Mouse (Mus musculus): Measurements from ENCODE around the gene Stmn1. TPM values are rescaled to one million over a fixed set of nuclear protein-coding genes. Genes with fewer than 3 reads are reported as not detected.
A peak's percentile ranks its signal among the peaks of the same experiment; 100 is the strongest.

Gene Stmn1
- polyA plus RNA-seq, 1 experiment from 2014 or later = 4,454 TPM

DNA sequence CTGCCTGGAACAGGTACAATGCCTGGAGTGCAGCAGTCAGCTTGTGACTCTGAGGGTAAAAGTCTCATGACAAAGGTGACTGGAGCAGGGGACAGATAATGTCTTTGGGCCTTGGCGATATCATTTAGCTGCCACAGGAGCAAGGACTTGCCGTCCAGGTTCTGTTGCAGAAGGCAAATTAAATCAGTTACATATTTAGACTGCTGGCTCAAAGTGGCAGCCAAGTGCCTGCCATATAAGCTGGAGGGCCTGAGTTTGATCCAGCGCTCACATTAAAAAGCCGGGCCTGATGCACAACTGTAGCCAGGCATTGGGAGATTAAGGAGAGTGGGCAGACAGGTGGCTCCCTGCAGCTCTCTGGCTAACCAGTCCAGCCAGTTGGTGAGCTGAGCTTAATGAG lies 11.7 kb downstream of the Stmn1 start:
- Histone ChIP-seq H3K27me3 (ENCODE audit: control insufficient read depth, insufficient read depth, low read length) (no peaks in the 10 kb centered on the region), H3K4me1 (ENCODE audit: control insufficient read depth, insufficient read depth, low read length) (peaks cover 6% of the 10 kb centered on the region; the same call in 1 of the 2 replicates), H3K9ac (ENCODE audit: low read length) (no peak overlapping the region), H3K9me3 (ENCODE audit: control insufficient read depth, low read length) (no peaks in the 10 kb centered on the region), H3K4me2 (no peak overlapping the region), H3K4me3 (ENCODE audit: low read depth, low read length) (no peak overlapping the region), H3K27ac (ENCODE audit: low read depth, low read length) (no peak overlapping the region), H3K36me3 (ENCODE audit: control insufficient read depth, insufficient read depth, low read length) (peaks cover 6% of the 10 kb centered on the region; the same call in 1 of the 2 replicates)
- DNase-seq (ENCODE audit: low spot score, missing footprints) (no peak), ATAC-seq (ENCODE audit: low FRiP score) (no peak)
- 96% methylated on average over 4 of the region's 4 CpGs for whole genome bisulfite sequencing

DNA sequence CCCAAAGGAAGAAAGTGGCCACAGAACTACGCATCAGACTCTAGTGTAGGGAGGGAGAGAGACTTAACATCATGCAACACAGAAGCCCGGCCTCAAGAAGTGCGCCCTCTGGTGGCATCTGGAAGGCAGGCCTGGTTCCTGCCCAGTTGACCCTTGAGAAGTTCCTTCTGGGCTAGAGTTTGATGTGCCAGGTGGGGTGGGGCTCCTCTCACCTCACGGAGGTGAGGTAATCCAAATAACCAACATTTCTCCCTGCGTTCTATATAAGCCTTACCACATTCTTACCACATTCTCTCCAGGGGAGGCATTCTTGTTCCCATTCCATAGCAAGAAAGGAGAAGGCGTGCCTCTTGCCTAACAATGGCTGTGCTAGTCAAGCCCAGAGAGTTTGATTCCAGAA lies 12.7 kb downstream of the Stmn1 start:
- Histone ChIP-seq H3K9me3 (ENCODE audit: control insufficient read depth, low read length) (no peaks in the 10 kb centered on the region), H3K4me3 (ENCODE audit: low read depth, low read length) (no peak overlapping the region)
- 0 out of 2 replicates have a peak, but pooled peaks have one; percentile 25 for ATAC-seq (ENCODE audit: low FRiP score)

DNA sequence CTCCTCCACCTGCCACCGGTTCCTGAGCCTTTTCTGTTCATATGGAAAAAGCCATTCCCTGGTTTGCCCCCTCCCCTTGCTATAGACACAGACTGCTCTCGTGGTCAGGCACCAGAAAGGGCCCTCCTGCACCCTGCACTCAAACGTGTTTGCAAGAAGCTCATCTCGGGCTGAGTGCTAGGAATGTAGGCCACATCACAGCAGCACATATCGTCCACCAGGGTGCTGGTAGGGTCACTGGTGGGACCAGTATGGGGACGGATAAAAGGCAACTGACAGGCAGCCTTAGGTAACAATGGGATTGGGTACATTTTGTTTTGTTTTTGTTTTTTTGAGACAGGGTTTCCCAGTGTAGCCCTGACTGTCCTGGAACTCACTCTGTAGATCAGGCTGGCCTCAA lies 13.2 kb downstream of the Stmn1 start:
- no peaks in the 10 kb centered on the region for H3K36me3 ChIP-seq (ENCODE audit: control insufficient read depth, insufficient read depth, low read length)
- H3K4me2 ChIP-seq = no peak overlapping the region
- no peak overlapping the region for H3K4me3 ChIP-seq (ENCODE audit: low read depth, low read length)
- DNase-seq (ENCODE audit: low spot score, missing footprints) (no peak), ATAC-seq (ENCODE audit: low FRiP score) (no peak)
- H3K27me3 ChIP-seq (ENCODE audit: control insufficient read depth, insufficient read depth, low read length) = no peaks in the 10 kb centered on the region
- 55% methylated on average over 6 of the region's 6 CpGs for WGBS
- H3K9ac ChIP-seq (ENCODE audit: low read length) = no peak overlapping the region
- no peak overlapping the region for H3K27ac ChIP-seq (ENCODE audit: low read depth, low read length)
- no peaks in the 10 kb centered on the region for H3K9me3 ChIP-seq (ENCODE audit: control insufficient read depth, low read length)
- peaks cover 6% of the 10 kb centered on the region; the same call in 1 of the 2 replicates for H3K4me1 ChIP-seq (ENCODE audit: control insufficient read depth, insufficient read depth, low read length)

More for the DNA sequence above, 12.7 kb downstream of the Stmn1 start:
- Histone ChIP-seq H3K9ac (ENCODE audit: low read length) (no peak overlapping the region), H3K4me1 (ENCODE audit: control insufficient read depth, insufficient read depth, low read length) (peaks cover 6% of the 10 kb centered on the region; the same call in 1 of the 2 replicates), H3K36me3 (ENCODE audit: control insufficient read depth, insufficient read depth, low read length) (peaks cover 2% of the 10 kb centered on the region; the same call in 1 of the 2 replicates), H3K4me2 (no peak overlapping the region), H3K27ac (ENCODE audit: low read depth, low read length) (no peak overlapping the region), H3K27me3 (ENCODE audit: control insufficient read depth, insufficient read depth, low read length) (no peaks in the 10 kb centered on the region)
- DNase-seq (ENCODE audit: low spot score, missing footprints) = peak; percentile 96
- 22% methylated on average over 6 of the region's 6 CpGs for WGBS

DNA sequence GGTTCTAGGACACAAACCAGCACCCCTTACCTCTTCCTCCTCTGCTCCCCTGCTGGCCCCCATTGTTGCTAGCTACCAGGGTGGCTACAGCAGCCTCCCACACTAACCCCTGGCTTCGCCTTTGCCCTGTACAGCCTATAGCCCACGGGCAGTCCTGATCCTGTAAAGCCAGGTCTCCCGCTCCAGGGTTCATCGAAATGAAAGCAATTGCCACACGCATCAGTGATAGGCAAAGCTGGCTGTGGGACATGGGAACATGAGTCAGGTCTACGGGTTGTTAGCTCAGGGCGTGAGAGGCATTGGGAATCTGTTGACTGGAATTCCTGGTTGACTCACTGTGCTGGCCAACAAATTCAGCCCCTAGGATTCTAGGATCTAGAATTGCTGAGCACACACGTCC lies 14.3 kb downstream of the Stmn1 start:
- WGBS = 79% methylated on average over 8 of the region's 8 CpGs

DNA sequence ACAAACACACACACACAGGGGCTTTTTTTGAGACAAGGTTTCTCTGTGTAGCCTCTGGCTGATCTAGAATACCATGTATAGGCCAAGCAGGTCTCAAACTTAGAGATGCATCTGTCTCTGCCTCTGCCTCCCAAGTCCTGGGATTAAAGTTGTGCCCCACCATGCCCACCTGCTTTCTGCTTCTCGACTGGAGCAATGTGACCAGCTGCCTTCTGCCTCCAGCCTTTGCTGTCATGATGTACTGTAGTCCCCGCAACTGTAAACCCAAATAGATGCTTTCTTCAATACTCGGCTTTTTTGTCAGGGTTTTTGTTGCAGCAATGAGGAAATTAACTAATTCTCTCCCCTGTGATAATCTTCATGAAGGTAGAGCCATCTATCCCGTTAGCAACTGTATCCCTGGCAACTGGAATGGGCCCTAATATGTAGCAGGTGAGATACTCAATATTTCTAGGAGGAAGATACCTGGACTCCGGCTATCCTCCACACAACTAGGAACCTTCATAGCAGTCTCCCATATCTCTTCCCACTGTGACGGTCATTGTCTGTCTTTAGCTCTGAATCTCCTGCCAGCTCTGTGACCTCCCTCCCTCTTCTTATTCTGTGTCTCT lies 15.1 kb downstream of the Stmn1 start:
- Histone ChIP-seq H3K27ac (ENCODE audit: low read depth, low read length) (no peak overlapping the region), H3K9ac (ENCODE audit: low read length) (no peak overlapping the region), H3K4me2 (no peak overlapping the region), H3K27me3 (ENCODE audit: control insufficient read depth, insufficient read depth, low read length) (no peaks in the 10 kb centered on the region), H3K9me3 (ENCODE audit: control insufficient read depth, low read length) (no peaks in the 10 kb centered on the region), H3K4me3 (ENCODE audit: low read depth, low read length) (no peak overlapping the region), H3K4me1 (ENCODE audit: control insufficient read depth, insufficient read depth, low read length) (peaks cover 6% of the 10 kb centered on the region; the same call in 1 of the 2 replicates), H3K36me3 (ENCODE audit: control insufficient read depth, insufficient read depth, low read length) (no peaks in the 10 kb centered on the region)
- ATAC-seq (ENCODE audit: low FRiP score) = no peak
- 74% methylated on average over 6 of the region's 6 CpGs for WGBS
- DNase-seq (ENCODE audit: low spot score, missing footprints) = no peak

More for the DNA sequence above, 14.3 kb downstream of the Stmn1 start:
- Histone ChIP-seq H3K27me3 (ENCODE audit: control insufficient read depth, insufficient read depth, low read length) (no peaks in the 10 kb centered on the region), H3K4me3 (ENCODE audit: low read depth, low read length) (no peak overlapping the region), H3K4me1 (ENCODE audit: control insufficient read depth, insufficient read depth, low read length) (peaks cover 6% of the 10 kb centered on the region; the same call in 1 of the 2 replicates), H3K27ac (ENCODE audit: low read depth, low read length) (no peak overlapping the region), H3K9me3 (ENCODE audit: control insufficient read depth, low read length) (no peaks in the 10 kb centered on the region), H3K36me3 (ENCODE audit: control insufficient read depth, insufficient read depth, low read length) (no peaks in the 10 kb centered on the region), H3K9ac (ENCODE audit: low read length) (no peak overlapping the region), H3K4me2 (no peak overlapping the region)
- DNase-seq (ENCODE audit: low spot score, missing footprints) (no peak), ATAC-seq (ENCODE audit: low FRiP score) (no peak)

DNA sequence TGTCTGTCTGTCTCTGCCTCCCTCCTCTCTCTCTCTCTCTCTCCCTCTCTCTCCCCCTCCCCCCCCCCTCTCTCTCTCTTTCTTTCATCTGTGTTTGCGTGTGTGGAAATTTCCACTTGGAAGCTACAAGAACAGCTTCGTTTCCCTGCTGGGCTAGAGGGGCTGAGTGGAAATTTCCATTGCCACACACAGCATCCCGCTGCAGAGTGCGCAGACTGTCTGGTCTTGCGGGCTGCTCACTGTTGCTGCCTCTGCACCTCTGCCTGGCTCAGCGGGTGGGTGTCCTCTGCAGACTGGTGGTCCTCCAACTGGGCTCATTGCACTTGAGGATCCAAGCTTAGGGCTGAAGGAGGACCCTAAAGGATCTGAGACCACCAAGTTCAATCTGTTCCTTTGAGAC lies 15.6 kb downstream of the Stmn1 start:
- DNase-seq (ENCODE audit: low spot score, missing footprints) = no peak
- H3K27me3 ChIP-seq (ENCODE audit: control insufficient read depth, insufficient read depth, low read length) = no peaks in the 10 kb centered on the region
- no peak overlapping the region for H3K4me2 ChIP-seq
- no peak overlapping the region for H3K9ac ChIP-seq (ENCODE audit: low read length)
- 57% methylated on average over 6 of the region's 6 CpGs for WGBS
- H3K27ac ChIP-seq (ENCODE audit: low read depth, low read length) = no peak overlapping the region
- 0 out of 2 replicates have a peak, but pooled peaks cover 2% of the 10 kb centered on the region for H3K4me1 ChIP-seq (ENCODE audit: control insufficient read depth, insufficient read depth, low read length)
- no peak overlapping the region for H3K4me3 ChIP-seq (ENCODE audit: low read depth, low read length)
- no peaks in the 10 kb centered on the region for H3K36me3 ChIP-seq (ENCODE audit: control insufficient read depth, insufficient read depth, low read length)
- no peak for ATAC-seq (ENCODE audit: low FRiP score)
- H3K9me3 ChIP-seq (ENCODE audit: control insufficient read depth, low read length) = no peaks in the 10 kb centered on the region

DNA sequence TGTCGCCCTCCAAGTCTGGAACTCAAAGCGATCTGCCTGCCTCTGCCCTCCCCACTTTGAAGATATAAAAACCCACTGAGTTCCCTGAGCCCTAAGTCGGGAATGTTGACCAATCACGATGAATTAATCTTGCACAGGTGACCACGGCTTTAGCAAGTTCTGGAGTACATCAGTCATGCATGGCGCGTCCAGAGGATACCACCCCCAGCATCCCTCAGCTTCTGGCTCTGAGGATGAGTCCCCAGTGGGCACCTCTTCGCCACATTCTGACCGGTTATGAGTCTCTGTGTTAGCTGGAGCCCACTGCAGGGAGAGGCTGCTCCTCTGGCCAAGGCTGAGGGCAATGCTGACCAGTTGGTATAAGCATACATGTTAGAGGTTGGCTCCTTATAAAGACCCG lies 16.1 kb downstream of the Stmn1 start:
- no peak overlapping the region for H3K9ac ChIP-seq (ENCODE audit: low read length)
- DNase-seq (ENCODE audit: low spot score, missing footprints) (no peak), ATAC-seq (ENCODE audit: low FRiP score) (no peak)
- no peak overlapping the region for H3K4me2 ChIP-seq
- 82% methylated on average over 10 of the region's 10 CpGs for WGBS
- no peak overlapping the region for H3K4me3 ChIP-seq (ENCODE audit: low read depth, low read length)
- no peaks in the 10 kb centered on the region for H3K36me3 ChIP-seq (ENCODE audit: control insufficient read depth, insufficient read depth, low read length)
- no peak overlapping the region for H3K27ac ChIP-seq (ENCODE audit: low read depth, low read length)
- no peaks in the 10 kb centered on the region for H3K27me3 ChIP-seq (ENCODE audit: control insufficient read depth, insufficient read depth, low read length)
- no peaks in the 10 kb centered on the region for H3K4me1 ChIP-seq (ENCODE audit: control insufficient read depth, insufficient read depth, low read length)
- no peaks in the 10 kb centered on the region for H3K9me3 ChIP-seq (ENCODE audit: control insufficient read depth, low read length)

DNA sequence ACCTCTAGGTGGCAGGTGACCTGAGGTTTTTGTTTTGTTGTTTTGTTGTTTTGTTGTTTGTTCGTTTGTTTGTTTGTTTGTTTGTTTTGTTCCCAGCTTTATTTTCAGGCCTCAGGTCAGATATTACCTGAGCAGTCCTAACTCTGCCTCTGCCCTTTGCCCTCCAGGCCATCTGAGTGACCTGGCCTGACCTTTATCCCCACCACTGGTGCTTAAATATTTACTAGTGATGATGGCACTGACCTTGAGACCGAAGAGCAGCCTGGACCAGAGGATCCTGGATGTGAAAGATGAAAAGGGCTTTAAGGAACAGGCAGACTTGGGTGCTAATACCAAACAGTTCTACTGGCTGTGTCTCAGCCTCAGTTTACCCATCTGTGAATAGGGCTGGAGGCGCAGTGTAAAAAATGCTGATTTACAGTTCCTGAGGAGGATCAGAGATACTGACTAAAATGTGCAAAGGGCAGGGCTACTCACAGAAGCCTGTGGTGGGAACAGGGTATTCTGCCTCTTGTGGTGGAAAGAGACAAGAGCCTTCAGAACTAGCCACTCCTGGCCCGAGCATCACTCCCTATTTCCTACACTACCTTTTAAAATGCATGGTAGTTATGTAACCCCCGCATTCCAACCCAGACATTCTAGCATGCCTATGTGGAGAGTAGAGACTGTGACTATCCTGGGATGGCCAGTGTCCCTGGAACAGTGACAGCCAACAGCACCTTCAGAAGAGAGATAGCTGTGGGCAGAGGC lies 17.2 kb downstream of the Stmn1 start:
- no peaks in the 10 kb centered on the region for H3K36me3 ChIP-seq (ENCODE audit: control insufficient read depth, insufficient read depth, low read length)
- no peaks in the 10 kb centered on the region for H3K27me3 ChIP-seq (ENCODE audit: control insufficient read depth, insufficient read depth, low read length)
- WGBS = 86% methylated on average over 5 of the region's 5 CpGs

DNA sequence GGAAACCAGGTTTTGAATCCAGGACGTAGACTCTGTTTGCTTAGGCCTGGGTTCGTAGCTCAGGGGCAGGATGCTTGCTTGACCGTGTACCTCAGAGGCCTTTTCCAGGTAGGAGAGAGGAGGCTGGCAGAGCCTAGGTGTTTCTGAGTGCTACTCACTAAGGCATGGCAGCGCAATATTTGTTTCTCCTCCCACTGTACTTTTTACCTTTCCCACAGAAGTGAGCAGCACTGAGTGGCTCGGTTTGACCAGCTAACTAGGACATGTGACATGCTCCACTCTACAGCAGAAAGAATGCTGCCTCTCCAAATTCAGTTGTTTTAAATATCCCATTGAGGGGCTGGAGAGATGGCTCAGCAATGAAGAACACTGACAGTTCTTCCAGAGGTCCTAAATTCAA lies 20.1 kb downstream of the Stmn1 start:
- no peak for ATAC-seq (ENCODE audit: low FRiP score)

More for the DNA sequence above, 17.2 kb downstream of the Stmn1 start:
- Histone ChIP-seq H3K27ac (ENCODE audit: low read depth, low read length) (no peak overlapping the region), H3K4me3 (ENCODE audit: low read depth, low read length) (no peak overlapping the region), H3K9ac (ENCODE audit: low read length) (no peak overlapping the region), H3K4me1 (ENCODE audit: control insufficient read depth, insufficient read depth, low read length) (no peaks in the 10 kb centered on the region), H3K4me2 (no peak overlapping the region), H3K9me3 (ENCODE audit: control insufficient read depth, low read length) (no peaks in the 10 kb centered on the region)
- no peak for ATAC-seq (ENCODE audit: low FRiP score)
- DNase-seq (ENCODE audit: low spot score, missing footprints) = no peak

More for the DNA sequence above, 20.1 kb downstream of the Stmn1 start:
- no peaks in the 10 kb centered on the region for H3K4me1 ChIP-seq (ENCODE audit: control insufficient read depth, insufficient read depth, low read length)
- peak; percentile 65 for DNase-seq (ENCODE audit: low spot score, missing footprints)
- H3K36me3 ChIP-seq (ENCODE audit: control insufficient read depth, insufficient read depth, low read length) = no peaks in the 10 kb centered on the region
- no peak overlapping the region for H3K4me3 ChIP-seq (ENCODE audit: low read depth, low read length)
- H3K27me3 ChIP-seq (ENCODE audit: control insufficient read depth, insufficient read depth, low read length) = no peaks in the 10 kb centered on the region
- 91% methylated on average over 5 of the region's 5 CpGs for WGBS
- H3K4me2 ChIP-seq = no peak overlapping the region
- H3K9me3 ChIP-seq (ENCODE audit: control insufficient read depth, low read length) = no peaks in the 10 kb centered on the region
- H3K27ac ChIP-seq (ENCODE audit: low read depth, low read length) = no peak overlapping the region
- no peak overlapping the region for H3K9ac ChIP-seq (ENCODE audit: low read length)

All from midbrain, embryonic 11.5 days (tissue).